29 mouse cellular contexts compared by ENCODE assay signal in the genomic region with DNA sequence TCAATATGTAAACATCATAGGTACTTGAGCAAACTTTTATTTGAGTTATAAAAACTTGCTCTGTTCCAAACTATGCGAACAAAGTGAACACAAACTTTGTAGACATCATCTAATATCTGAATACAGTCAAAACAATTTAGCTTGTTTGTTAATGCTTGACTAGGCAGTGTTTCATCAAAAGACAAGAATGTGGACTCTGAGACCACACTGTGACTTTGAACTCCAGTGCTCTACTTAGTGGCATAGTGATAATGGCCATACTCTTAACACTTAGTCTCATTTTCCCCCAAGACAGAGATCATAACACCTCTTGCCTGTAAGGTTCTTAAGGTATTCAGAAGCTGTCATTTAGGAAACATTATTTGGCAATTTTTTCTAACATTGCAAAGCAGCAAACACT. TPM values are rescaled to one million over a fixed set of nuclear protein-coding genes. Genes with fewer than 3 reads are reported as not detected.
A peak's percentile ranks its signal among the peaks of the same experiment; 100 is the strongest.
DNase-seq lines count a peak whose midpoint lies in the region; ATAC-seq and TF ChIP-seq lines count a peak whose summit lies in the region.
"Had no signal": no experiment of that assay in that cellular context is flagged by ENCODE, and none has a peak within 500 bp of the region (broad histone marks: within the 10 kb centered on the region; RNA-seq: fewer than 3 reads in every experiment).

No protein-coding gene starts in this region.

- 83% methylated on average over 1 of the region's 1 CpGs for WGBS in kidney, embryonic 16.5 days
- WGBS in liver, adult 2 months = 61% methylated on average over 1 of the region's 1 CpGs
- 68% methylated on average over 1 of the region's 1 CpGs for WGBS in liver, embryonic 11.5 days

- no peaks in the 10 kb centered on the region for H3K27me3 ChIP-seq in kidney, embryonic 16.5 days (ENCODE audit: insufficient read depth, low read length)
- H3K27me3 ChIP-seq in liver, adult 2 months (ENCODE audit: control insufficient read depth, insufficient read depth, low read length) = no peaks in the 10 kb centered on the region
- no peaks in the 10 kb centered on the region for H3K27me3 ChIP-seq in liver, embryonic 11.5 days (replicated peaks; ENCODE audit: control insufficient read depth, insufficient read depth, low read length)
- H3K27me3 ChIP-seq: CH12.LX; embryonic facial prominence, embryonic 12.5 days; forebrain, embryonic 13.5 days; Patski had no signal

- peak; percentile 16 for DNase-seq in kidney, adult 11 months
- DNase-seq in kidney, adult 18-20 months = no peak
- DNase-seq in kidney, adult 9 months = peak; percentile 73
- no peak for DNase-seq in kidney, postnatal 10 days
- peak; percentile 20 for DNase-seq in kidney, postnatal 14 days
- peak; percentile 6 for DNase-seq in liver, adult 2 months (ENCODE audit: extremely low read depth, low read depth, low spot score)
- DNase-seq in liver, embryonic 11.5 days (ENCODE audit: low spot score) = no peak
- DNase-seq: adrenal gland, adult 8-10 months; adrenal gland, postnatal 14 days; adrenal gland, postnatal 36 days; B cell, adult 2 months; cerebellum, adult 11-12 months; cerebellum, adult 2 months; cerebellum, adult 9-10 months; cerebellum, postnatal 10 days; cerebellum, postnatal 25 days had no signal

- no peak for TF ChIP-seq POLR2A in liver, adult 2 months (IDR thresholded peaks at IDR 0.05; ENCODE audit: extremely low read depth, insufficient read depth, low read length)

- no peak overlapping the region for H3K4me2 ChIP-seq in kidney, embryonic 16.5 days (replicated peaks; ENCODE audit: low read depth, low read length)
- H3K4me2 ChIP-seq in liver, embryonic 11.5 days = no peak overlapping the region
- H3K4me2 ChIP-seq: embryonic facial prominence, embryonic 12.5 days; forebrain, embryonic 13.5 days had no signal

- H3K79me2 ChIP-seq in liver, adult 2 months (ENCODE audit: control insufficient read depth, insufficient read depth, low read length) = no peaks in the 10 kb centered on the region

- no peak for TF ChIP-seq CTCF in liver, adult 2 months (IDR thresholded peaks at IDR 0.05; ENCODE audit: low read depth, low read length)

- H3K27ac ChIP-seq in kidney, embryonic 16.5 days (ENCODE audit: low read length) = no peak overlapping the region
- H3K27ac ChIP-seq in liver, adult 2 months (replicated peaks; ENCODE audit: insufficient read depth, low read depth, low read length) = no peak overlapping the region
- H3K27ac ChIP-seq in liver, embryonic 11.5 days (ENCODE audit: low read depth, low read length) = no peak overlapping the region
- H3K27ac ChIP-seq: embryonic facial prominence, embryonic 10.5 days; embryonic facial prominence, embryonic 12.5 days; forebrain, embryonic 13.5 days had no signal

- no peaks in the 10 kb centered on the region for H3K4me1 ChIP-seq in kidney, embryonic 16.5 days (ENCODE audit: insufficient read depth, low read length)
- H3K4me1 ChIP-seq in liver, adult 2 months (ENCODE audit: control insufficient read depth, insufficient read depth, low read length) = no peaks in the 10 kb centered on the region
- H3K4me1 ChIP-seq in liver, embryonic 11.5 days (replicated peaks; ENCODE audit: control insufficient read depth, insufficient read depth, low read length) = no peaks in the 10 kb centered on the region
- H3K4me1 ChIP-seq: embryonic facial prominence, embryonic 10.5 days; embryonic facial prominence, embryonic 12.5 days; forebrain, embryonic 13.5 days had no signal

- no peaks in the 10 kb centered on the region for H3K9me3 ChIP-seq in kidney, embryonic 16.5 days (ENCODE audit: low read length)
- H3K9me3 ChIP-seq in liver, embryonic 11.5 days (ENCODE audit: control insufficient read depth, low read length) = no peaks in the 10 kb centered on the region
- H3K9me3 ChIP-seq: embryonic facial prominence, embryonic 10.5 days; embryonic facial prominence, embryonic 12.5 days; forebrain, embryonic 13.5 days; G1E had no signal

- no peaks in the 10 kb centered on the region for H3K36me3 ChIP-seq in kidney, embryonic 16.5 days (ENCODE audit: insufficient read depth, low read length)
- no peaks in the 10 kb centered on the region for H3K36me3 ChIP-seq in liver, adult 2 months (ENCODE audit: control insufficient read depth, insufficient read depth, low read length)
- no peaks in the 10 kb centered on the region for H3K36me3 ChIP-seq in liver, embryonic 11.5 days (ENCODE audit: control insufficient read depth, insufficient read depth, low read length)
- H3K36me3 ChIP-seq: embryonic facial prominence, embryonic 10.5 days; embryonic facial prominence, embryonic 12.5 days; G1E had no signal

- H3K9ac ChIP-seq in kidney, embryonic 16.5 days (replicated peaks; ENCODE audit: low read length) = no peak overlapping the region
- H3K9ac ChIP-seq in liver, adult 2 months (ENCODE audit: low read depth, low read length) = no peak overlapping the region
- H3K9ac ChIP-seq in liver, embryonic 11.5 days (ENCODE audit: low read depth, low read length) = no peak overlapping the region
- H3K9ac ChIP-seq: embryonic facial prominence, embryonic 12.5 days; forebrain, embryonic 13.5 days had no signal

- ATAC-seq in kidney, embryonic 16.5 days (ENCODE audit: low FRiP score, low TSS enrichment) = no peak
- no peak for ATAC-seq in liver, embryonic 11.5 days (replicated peaks; ENCODE audit: low FRiP score)
- ATAC-seq: activated CD4-positive, CD25-positive, alpha-beta regulatory T cell, adult 4 months; CD4-positive, CD25-positive, alpha-beta regulatory T cell, adult 4 months; forebrain, embryonic 13.5 days; Patski had no signal

- no peak overlapping the region for H3K4me3 ChIP-seq in kidney, embryonic 16.5 days (ENCODE audit: low read length)
- H3K4me3 ChIP-seq in liver, adult 2 months (ENCODE audit: insufficient read depth, low read depth, low read length) = no peak overlapping the region
- no peak overlapping the region for H3K4me3 ChIP-seq in liver, embryonic 11.5 days (ENCODE audit: low read depth, low read length)
- H3K4me3 ChIP-seq: embryonic facial prominence, embryonic 10.5 days; embryonic facial prominence, embryonic 12.5 days; forebrain, embryonic 13.5 days had no signal

RNA-seq across cellular contexts. Expression of gene Folh1, which starts 15.0 kb away (rescaled TPM):
- polyA plus RNA-seq in kidney, embryonic 16.5 days (2015; fragmentation: Nextera tagmentation; extraction: Ambion mirVana) = 0.20 and 0.44 TPM in 2 replicates
- total RNA-seq in liver, adult 2 months (2014; rRNA removed) = 0.07 TPM in 1 of 2 replicates, not detected in the other
- polyA plus RNA-seq in liver, adult 2 months (2012; rRNA removed) = not detected in 2 replicates
- polyA plus RNA-seq in liver, embryonic 11.5 days (2014; fragmentation: Nextera tagmentation; extraction: Ambion mirVana) = not detected in 2 replicates
- total RNA-seq: CH12.LX had no signal
- polyA plus RNA-seq: activated CD4-positive, CD25-positive, alpha-beta regulatory T cell, adult 4 months; CD4-positive, CD25-positive, alpha-beta regulatory T cell, adult 4 months; G1E; Patski had no signal

RNA-seq across cellular contexts. Expression of gene Vmn2r77, which starts 34.1 kb away (rescaled TPM):
- not detected in 2 replicates for polyA plus RNA-seq in kidney, embryonic 16.5 days (2015; fragmentation: Nextera tagmentation; extraction: Ambion mirVana)
- not detected in 2 replicates for total RNA-seq in liver, adult 2 months (2014; rRNA removed)
- not detected in 2 replicates for polyA plus RNA-seq in liver, adult 2 months (2012; rRNA removed)
- polyA plus RNA-seq in liver, embryonic 11.5 days (2014; fragmentation: Nextera tagmentation; extraction: Ambion mirVana) = not detected in 2 replicates
- total RNA-seq: adrenal gland, adult 18-20 months; adrenal gland, adult 8-10 months; adrenal gland, postnatal 14 days; adrenal gland, postnatal 36 days; CH12.LX; G1E had no signal
- polyA plus RNA-seq: cerebellum, adult 2 months; cortical plate, adult 2 months; embryonic facial prominence, embryonic 10.5 days; embryonic facial prominence, embryonic 12.5 days; embryonic facial prominence, embryonic 14.5 days; forebrain, embryonic 11.5 days; forebrain, embryonic 13.5 days; G1E; Patski had no signal

Comparison
In these comparisons a context has a peak if more than half of its experiments do, and no peak if none do; other contexts are left out.
1. DNase-seq: peak in kidney, adult 11 months (single experiment), kidney, adult 9 months (single experiment), kidney, postnatal 14 days (single experiment) and liver, adult 2 months (single experiment); none in kidney, adult 18-20 months (single experiment), kidney, postnatal 10 days (single experiment) and liver, embryonic 11.5 days (single experiment).